Mouse (Mus musculus) frontal cortex, adult 2 months (tissue): Measurements from ENCODE around the gene Mcoln1. TPM values are rescaled to one million over a fixed set of nuclear protein-coding genes. Genes with fewer than 3 reads are reported as not detected.

Experiments used
- DNase-seq, 2 experiments: peaks; one replicate each; pipeline ENCODE4 v3.0.0; 2022; ENCODE audit warnings: low spot score in 1 of 2; ENCODE audit errors: extremely low spot score in 1 of 2
- polyA plus RNA-seq: library from polyadenylated mRNA; depleted of rRNA; stranded (reverse); fragments of >200 nt; gene quantifications from 2 replicates; pipeline ENCODE4 v1.2.3, GENCODE M21; 2012; rRNA removed

Gene Mcoln1
- 215 and 230 TPM in 2 replicates for polyA plus RNA-seq

DNA sequence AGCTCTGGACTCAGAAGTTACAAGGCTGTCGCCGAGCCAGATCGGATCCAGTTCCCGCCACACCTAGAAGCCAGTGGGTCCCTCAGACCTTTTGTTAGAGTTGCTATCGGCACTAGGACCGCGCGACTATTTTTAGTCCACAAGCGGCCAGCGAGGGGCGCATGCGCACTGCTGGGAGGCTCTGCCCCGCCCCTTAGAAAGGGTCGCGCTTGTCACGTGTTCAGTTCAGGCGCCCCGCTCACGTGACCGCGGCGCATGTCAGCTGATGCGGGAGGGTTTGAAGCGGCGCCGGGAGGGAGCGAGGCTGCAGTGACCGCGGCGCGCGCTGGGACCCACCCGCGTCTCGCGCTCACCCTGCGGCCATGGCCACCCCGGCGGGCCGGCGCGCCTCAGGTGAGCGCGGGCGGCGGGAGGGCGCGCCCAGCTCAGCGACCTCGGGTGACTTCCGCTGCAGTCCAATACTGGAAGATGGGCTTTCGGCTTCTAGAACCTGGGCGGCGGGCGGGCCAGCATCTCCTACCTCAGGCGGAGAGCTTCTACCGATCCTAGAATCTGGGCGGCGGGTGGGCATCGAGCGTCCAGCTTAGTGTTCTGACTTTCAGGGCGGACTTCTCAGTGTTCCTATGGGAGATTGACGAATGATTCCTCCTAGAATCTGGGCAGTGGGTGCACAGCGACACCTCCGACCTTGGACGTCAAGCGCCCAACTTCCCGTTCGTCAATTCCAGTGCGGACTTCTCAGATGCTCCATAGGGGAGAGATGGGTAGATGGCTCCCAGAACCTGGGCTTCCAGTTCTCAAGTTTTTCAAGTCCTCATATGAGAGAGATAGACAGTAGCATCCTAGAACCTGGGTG, at the start of gene Mcoln1:
TSS of gene Mcoln1 (plus strand) at position 223 of the 856 bp plus-strand sequence.
- DNase-seq, result peak; percentile 96 to 99

DNA sequence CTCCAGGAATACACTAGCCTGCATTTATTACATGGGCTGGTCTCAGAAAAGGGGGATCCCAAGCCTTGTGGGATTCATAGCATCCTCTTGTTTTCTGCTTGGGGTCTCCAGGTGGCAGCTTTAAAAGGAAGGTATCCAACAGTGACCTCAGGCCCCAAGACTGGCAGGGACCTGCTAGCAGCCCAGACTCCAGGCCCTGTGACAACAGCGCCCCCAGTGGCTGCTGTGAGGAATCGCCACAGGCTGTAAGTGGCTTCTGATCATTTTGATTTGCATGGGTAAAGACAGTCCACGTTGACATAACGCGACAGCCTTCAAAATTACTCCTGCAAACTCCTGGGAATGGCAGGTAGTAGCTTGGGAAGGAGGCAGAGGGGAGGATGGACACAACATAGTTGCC, 49.6 kb upstream of the Mcoln1 start:
- peak in 1 of 2 experiments; percentile 47 for DNase-seq

DNA sequence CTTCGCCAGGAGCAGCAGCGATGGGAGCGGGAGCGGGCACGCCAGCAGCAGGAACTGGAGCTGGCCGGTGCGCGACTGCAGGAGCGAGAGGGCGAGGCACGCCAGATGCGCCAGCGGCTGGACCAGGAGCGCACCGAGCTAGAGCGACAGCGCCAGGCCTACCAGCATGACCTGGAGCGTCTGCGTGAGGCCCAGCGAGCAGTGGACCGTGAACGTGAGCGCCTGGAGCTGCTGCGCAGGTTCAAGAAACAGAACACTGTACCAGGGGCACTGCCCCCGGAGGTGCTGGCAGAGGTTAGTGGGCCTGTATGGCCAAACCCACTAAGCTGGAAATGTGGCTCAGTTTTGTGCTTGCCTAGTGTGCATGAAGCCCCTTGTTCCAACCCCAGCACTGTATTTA, 48.3 kb upstream of the Mcoln1 start:
- DNase-seq, result no peak

DNA sequence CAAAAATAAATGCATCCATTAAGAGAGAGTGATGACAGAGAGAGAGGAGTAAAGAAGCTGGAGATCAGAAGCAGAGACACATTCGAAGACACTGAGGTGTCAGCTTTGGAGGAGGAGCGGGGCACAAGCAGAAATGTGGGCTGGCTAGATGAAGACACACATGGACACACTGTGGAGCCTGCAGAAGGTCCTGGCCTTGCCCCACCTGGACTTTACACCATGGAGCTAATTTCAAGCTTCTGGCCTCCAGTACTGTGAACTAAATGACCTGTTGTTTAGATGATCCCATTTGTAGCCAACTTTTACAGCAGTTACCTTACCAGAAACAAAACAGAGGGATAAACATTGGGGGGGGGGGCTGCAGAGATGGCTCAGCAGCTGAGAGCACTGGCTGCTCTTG, 37.0 kb upstream of the Mcoln1 start:
- no peak for DNase-seq

DNA sequence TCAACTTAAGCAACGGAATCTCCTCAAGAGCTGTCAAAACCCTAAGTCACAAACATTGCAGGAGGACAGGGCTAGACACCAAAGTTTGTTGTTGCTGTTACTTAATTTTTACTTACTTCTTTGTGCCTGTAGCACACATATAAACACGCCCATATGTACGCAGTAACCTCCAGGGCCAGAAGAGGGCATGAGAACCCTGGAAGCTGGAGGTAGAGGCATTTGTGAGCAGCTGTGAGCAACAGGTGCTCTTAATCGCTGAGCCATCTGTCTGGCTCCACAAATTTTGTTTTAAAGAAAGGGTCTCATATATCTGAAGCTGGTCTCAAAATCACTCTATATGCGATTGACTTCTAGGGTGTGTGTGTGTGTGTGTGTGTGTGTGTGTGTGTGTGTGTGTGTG, 35.9 kb upstream of the Mcoln1 start:
- DNase-seq, result no peak

DNA sequence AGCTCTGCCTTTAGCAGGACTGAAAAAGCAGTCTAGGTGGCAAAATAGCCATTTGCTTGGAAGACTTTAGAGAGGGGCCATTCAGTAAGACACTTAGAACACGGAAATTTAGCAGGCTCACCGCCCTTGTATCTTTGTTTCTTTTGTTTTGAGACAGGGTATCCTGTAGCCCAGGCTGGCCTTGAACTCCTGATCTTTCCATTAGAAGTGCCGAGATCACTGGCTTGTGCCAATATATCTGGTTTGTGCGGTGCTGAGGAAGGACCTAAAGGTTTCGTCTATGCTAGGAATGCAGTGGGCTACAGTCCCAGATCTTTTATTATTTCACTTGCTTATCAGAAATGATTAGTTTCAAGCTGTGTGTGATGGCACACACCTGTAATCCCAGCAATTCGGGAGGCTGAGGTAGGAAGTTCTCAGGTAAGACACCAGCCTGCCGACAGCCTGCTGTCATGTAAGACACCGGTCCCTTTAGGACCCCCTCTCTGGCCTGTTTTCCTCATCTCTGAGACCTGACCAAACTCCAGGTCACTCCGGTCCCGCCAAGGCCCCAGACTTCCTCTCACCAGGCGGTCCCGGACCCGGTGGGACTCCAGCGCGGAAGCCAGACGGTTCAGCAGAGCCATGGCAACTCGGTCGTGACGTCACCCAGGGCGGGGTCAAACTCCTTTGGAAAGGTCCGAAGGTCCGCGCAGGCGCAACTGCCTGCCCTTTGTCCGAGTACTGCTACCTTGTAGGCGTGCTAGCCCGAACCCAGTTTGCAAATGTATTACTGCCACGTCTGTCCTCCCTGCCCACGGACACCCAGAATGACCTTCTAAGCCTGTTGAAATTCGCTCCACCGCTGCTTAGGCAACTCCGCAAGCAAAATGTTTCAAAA, 33.0 kb upstream of the Mcoln1 start, which contains the start of gene Pex11g:
TSS of gene Pex11g (minus strand) at position 675 of the 880 bp plus-strand sequence.
- DNase-seq, result peak; percentile 66 to 87

DNA sequence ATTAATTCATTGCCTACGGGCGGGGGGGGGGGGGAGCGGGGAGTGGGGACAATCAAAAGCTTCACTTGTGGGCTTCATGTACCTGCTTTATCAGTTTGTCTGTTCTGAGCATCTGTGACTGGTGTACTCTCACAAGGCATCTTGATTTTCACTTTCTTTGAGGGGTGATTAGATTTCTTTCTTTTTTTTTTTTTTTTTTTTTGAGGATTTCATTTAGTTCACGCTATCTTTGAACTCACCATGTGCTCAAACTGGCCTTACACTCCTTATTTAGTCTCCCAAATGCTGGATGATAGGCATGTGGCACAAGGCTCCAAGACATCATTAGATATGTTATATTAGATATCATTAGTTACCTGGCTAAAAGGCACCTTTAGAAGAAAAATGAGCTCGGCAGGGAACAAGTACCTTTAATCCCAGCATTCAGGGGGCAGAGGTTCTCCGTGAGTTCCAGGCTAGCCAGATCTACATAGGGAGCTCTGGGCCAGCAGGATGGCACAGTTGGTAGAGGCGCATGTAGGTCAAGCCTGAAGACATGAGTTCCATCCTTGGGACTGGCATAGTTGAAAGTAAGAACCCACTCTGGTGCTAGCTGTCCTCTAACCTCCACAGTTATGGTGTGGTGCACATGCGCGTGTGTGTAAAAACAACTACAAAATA, 32.2 kb upstream of the Mcoln1 start:
- no peak for DNase-seq

DNA sequence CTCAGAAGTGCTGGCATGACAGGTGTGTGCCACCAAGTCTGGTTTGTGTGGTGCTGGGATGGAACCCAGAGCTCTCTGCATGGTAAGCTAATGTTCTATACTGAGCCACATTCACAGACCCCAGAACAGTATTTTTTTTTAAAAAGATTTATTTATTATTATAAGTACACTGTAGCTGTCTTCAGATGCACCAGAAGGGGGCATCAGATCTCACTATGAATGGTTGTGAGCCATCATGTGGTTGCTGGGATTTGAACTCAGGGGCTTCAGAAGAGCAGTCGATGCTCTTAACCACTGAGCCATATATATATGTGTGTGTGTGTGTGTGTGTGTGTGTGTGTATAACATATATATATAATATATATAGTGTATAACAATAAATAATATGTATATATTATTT, 31.4 kb upstream of the Mcoln1 start:
- no peak for DNase-seq

DNA sequence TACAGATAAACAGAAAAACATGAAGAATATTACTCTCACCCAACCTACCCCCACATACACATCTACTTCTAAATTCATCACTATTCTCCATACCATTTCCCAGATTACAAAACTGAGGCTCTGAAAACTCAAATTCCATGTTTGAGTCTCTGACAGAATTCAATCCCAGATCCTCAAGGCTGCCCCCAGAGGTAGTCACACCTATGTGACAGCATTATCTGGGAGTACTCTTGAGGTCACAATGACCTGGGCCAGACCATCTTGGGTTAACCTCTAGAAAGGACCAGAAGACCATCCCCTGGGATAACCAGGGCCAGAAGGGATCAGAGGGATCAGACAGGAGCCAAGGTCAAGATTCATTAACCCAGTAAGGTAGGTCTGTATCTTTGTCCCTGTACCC, 29.7 kb upstream of the Mcoln1 start, which contains the start of gene Tex45:
TSS of gene Tex45 (plus strand) at position 301 of the 400 bp plus-strand sequence.
- no peak for DNase-seq

DNA sequence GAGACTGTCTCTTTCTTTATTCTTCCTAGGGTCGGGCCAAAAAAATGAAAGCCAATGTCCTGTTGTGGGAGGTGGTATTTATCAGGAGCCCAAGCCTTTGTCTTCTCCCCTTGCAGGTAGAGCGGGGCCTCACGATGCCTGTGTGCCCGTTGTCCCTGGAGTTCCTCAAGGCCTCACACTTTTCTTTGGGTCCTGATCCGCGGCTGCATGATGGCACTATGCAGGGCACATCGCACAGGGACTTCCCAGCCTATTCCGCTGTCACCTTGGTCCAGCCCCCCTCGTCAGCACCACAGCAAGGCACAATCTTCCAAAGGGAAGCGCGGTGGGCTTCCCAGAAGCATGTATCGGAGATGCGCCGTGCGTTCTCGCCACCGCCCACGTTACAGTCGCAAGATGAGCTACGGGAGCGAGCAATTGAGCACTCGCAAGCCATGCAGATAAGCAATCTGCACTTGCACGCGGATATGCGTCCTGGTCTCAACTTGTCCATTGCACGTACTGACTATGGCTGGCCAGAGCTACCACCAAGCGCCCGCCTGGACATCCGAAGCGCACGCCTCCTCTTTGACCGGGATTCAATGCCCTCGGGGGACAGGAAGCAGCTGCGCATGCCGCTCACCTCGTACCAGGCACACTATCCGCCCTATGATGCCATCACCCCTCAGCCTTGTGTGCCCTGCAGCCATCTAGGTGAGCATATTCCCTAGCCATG, 24.4 kb upstream of the Mcoln1 start:
- DNase-seq, result no peak

DNA sequence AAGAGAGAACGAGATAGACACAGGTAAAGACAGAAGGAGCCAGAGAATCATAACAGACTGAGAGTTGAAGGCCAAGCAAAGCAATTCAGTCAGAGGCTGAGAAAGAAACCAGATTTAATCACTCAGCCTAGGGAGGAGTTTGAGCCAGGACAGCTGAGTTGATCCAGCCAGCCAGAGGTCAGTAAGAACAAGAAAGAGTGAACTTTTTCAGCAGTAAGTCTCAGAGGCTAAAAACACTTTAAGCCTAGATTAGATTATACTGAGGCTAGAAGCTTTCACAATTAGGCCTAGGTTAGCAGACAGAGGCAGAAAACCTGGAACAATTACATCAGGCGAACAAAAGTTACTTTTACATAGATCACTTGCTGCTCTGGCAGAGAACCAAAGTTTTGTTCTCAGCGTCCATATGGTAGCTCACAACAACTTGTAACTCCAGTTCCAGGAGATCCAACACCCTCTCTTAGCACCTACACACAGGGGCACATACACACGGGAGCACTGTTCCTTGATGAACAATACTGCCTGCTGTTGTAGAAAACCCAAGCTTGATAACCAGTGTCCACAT, 20.0 kb upstream of the Mcoln1 start:
- no peak for DNase-seq

DNA sequence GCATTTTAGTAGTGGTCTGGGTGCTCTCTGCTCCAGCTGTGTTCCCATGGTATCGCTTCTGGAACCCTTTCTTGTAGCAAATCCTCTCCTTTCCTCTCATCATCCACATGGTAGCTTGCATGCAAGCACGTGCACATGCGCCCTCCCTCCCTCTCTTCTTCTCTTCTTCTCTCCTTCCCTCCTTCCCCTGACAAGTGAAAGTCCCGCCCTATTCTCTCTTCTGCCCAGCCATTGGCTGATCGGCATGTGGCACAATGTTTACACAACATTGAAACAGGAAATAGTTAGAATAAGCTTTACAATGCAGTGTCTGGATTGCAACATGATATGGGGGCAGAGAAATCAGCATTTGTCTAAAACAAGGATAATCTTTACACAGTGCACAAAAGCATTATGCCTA, 18.7 kb upstream of the Mcoln1 start:
- no peak for DNase-seq

DNA sequence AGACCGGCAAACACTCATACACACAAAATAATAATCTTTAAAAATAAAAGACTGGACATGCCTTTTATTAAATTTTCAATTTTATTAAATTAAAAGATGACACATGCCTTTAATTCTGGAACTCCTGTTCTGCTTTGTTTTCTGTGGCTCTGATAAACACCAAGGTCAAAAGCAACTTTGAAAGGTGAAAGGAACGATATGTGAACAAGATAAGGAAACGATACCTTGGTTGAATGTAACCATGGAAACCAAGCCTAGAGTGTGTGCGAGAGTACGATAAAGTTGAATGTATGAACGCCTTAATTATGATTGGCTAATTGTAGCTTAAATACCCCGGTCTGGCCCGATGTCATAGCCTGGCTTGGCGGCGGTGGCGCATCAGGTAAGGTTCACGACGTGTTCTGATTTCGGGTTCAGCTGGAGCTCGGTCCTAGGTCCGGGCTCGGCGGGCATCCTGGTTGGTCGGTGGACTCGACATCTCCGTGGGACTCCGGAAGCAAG, 18.0 kb upstream of the Mcoln1 start:
- DNase-seq, result no peak

DNA sequence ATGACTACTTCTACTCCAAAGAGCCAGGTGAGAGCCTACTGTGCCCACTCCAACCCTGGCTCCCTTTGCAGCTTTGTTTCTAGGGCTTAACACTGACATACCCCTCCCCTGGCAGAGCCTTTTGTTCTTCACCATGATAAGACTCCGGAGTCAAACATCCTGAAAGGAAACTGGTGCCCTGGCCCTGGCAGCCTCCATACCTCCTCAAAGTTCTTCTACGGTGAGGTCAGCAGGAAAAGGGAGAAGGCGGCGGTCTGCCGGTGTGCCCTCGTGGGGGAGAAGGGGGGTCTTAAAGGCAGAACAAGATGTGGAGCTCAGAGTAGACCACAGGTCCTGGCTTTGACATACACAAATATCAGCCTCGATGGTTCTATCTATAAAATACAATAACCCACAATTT, 16.7 kb upstream of the Mcoln1 start:
- no peak for DNase-seq

DNA sequence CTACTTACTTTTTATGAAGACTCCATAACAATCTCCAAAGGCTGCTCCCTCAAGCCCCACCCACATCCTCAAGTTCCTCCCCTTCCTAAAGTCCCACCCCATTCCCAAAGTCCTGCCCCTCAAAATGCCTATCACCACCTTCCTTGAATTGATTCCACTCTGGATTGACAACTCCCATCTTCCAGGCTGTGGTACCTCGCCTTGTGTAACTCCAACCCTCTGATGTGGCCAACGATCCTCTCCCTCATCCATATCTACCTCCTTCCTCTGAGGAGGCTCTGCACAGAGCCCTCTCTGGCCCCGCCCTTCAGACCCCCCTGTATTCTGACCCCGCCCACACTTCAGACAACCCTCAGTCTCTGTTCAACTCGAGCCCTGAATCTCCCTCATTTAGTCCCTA, 15.1 kb upstream of the Mcoln1 start:
- no peak for DNase-seq

DNA sequence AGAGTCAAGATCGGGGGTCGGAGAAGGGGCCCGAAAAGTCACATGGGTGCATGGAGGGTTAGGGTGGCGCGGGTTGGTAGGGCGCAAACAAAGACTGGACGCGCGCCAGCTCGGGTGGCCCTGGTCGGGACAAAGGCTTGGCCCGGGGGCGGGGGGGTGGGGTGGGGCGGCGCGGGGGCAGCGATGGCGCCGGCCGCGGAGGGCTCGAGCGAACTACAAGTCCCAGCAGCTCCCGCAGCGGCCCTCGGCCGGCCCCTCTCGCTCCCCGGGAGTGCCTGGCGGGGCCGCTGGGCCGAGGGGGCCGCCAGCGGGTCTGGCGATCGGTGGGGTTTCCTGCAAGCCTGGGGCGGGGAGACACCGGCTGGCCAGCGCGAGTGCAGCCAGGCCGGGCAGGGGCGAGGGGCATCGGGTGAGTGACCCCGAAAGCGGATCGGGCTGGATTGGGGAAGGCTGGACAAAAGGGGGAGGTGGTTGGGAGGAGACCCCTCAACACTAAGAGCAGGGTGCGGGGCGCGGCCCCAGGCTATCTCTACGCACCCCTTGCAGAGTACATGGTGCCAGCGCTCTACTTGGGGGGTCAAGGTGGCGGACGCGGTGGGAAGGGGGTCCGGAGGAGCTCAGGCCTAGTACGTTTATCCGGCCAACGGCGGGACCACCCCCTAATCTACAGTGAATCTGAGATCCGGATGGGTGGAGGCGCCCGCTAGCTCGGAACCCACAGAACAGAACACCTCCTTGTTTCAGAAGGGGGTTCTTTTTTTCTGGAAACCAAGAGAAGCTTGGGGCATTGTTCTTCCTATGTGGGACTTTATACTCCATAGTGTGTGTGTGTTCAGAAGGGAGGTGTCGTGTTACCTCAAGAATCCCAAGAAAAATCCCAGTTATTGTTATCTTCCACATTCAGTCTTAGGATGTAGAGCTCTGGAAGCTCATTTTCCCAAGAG, 7.1 kb upstream of the Mcoln1 start, which contains the start of gene Zfp358:
TSS of gene Zfp358 (plus strand) at position 238 of the 944 bp plus-strand sequence.
- peak in 1 of 2 experiments; percentile 59 for DNase-seq

DNA sequence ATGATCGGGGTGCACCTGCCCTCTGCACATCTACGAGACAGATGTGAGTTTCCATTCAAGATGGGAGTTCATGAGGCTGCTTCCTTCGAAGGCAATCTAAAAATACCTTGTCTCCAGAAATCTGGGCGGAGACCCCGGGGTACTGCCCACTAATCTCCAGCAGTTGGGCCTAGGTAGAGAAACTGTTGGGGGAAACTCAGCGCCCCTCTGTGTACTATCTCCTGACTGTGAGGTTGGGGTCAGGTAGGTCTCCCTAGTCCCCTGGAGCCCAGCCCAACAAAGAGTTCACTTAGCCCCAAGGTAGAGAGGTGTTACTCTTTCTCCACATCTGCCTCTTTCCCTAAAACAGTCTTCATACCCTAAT, 6.4 kb upstream of the Mcoln1 start:
- DNase-seq, result no peak

DNA sequence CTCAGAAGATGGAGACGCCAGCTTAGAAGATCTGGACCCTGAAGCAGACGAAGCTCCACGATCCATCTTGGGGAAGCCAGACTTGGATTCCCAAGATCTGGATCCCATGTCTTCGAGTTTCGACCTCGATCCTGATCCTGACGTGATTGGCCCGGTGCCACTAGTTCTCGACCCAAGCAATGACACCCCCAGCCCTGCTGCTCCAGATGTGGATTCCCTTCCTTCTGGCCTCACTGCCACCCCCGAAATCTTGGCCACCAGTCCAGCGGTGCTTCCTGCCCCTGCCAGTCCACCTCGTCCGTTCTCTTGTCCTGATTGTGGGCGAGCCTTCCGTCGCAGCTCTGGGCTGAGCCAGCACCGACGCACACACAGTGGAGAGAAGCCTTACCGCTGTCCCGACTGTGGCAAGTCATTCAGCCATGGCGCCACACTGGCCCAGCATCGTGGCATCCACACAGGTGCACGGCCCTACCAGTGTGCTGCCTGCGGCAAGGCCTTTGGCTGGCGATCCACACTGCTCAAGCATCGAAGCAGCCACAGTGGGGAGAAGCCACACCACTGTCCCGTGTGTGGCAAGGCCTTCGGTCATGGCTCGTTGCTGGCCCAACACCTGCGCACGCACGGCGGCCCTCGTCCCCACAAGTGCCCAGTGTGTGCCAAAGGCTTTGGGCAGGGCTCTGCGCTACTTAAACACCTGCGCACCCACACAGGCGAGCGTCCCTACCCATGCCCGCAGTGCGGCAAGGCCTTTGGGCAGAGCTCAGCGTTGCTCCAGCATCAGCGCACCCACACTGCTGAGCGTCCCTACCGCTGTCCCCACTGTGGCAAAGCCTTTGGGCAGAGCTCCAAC, 4.5 kb upstream of the Mcoln1 start:
- DNase-seq, result no peak
